Mouse (Mus musculus) cerebellum, adult 11-12 months (tissue): ENCODE results near the gene Grin3b.

Experiments used
- DNase-seq: peaks from one replicate; pipeline ENCODE4 v3.0.0; 2022

The Grin3b gene

GRCm38 (mm10) chr10:79936284-79936910 is 34.1 kb upstream of the Grin3b start:
- no peak for DNase-seq

- DNase-seq, result peak; percentile 73
Measured at GRCm38 (mm10) chr10:79936911-79937441, 33.5 kb upstream of the Grin3b start.

- DNase-seq, result no peak
Measured at GRCm38 (mm10) chr10:79937775-79938526, 32.6 kb upstream of the Grin3b start.

- no peak for DNase-seq
Measured at GRCm38 (mm10) chr10:79940749-79941148, 29.8 kb upstream of the Grin3b start.

GRCm38 (mm10) chr10:79942988-79943387 is 27.5 kb upstream of the Grin3b start:
- DNase-seq, result no peak

- no peak for DNase-seq
Measured at GRCm38 (mm10) chr10:79943471-79943901, 27.0 kb upstream of the Grin3b start.

- DNase-seq, result no peak
Measured at GRCm38 (mm10) chr10:79945507-79946234, 24.8 kb upstream of the Grin3b start.

GRCm38 (mm10) chr10:79946752-79947322 is 23.7 kb upstream of the Grin3b start:
- no peak for DNase-seq

GRCm38 (mm10) chr10:79947502-79947901 is 23.0 kb upstream of the Grin3b start:
- no peak for DNase-seq

GRCm38 (mm10) chr10:79949873-79950272 is 20.6 kb upstream of the Grin3b start:
- DNase-seq, result no peak

- DNase-seq, result no peak
Measured at GRCm38 (mm10) chr10:79950661-79951060, 19.9 kb upstream of the Grin3b start.

GRCm38 (mm10) chr10:79953946-79954345 is 16.6 kb upstream of the Grin3b start:
- peak; percentile 45 for DNase-seq

- no peak for DNase-seq
Measured at GRCm38 (mm10) chr10:79955691-79956090, 14.8 kb upstream of the Grin3b start.

GRCm38 (mm10) chr10:79956643-79957154 is 13.8 kb upstream of the Grin3b start:
- no peak for DNase-seq

GRCm38 (mm10) chr10:79958140-79958816 is 12.2 kb upstream of the Grin3b start:
- peak; percentile 78 for DNase-seq

- DNase-seq, result peak; percentile 59
Measured at GRCm38 (mm10) chr10:79959412-79959811, 11.1 kb upstream of the Grin3b start.

GRCm38 (mm10) chr10:79959847-79960601 is 10.5 kb upstream of the Grin3b start, which contains the start of gene Wdr18:
TSS of gene Wdr18 (plus strand) at chr10:79960152.
- peak; percentile 100 for DNase-seq

GRCm38 (mm10) chr10:79960671-79961294 is 9.7 kb upstream of the Grin3b start:
- peak; percentile 44 for DNase-seq

- no peak for DNase-seq
Measured at GRCm38 (mm10) chr10:79964727-79965126, 5.8 kb upstream of the Grin3b start.

- no peak for DNase-seq
Measured at GRCm38 (mm10) chr10:79965325-79965724, 5.2 kb upstream of the Grin3b start.

GRCm38 (mm10) chr10:79966886-79967400 is 3.6 kb upstream of the Grin3b start:
- DNase-seq, result peak; percentile 77
